Mouse (Mus musculus) layer of hippocampus, postnatal 36 days (tissue): ENCODE data around the gene Pgap3. TPM values are rescaled to one million over a fixed set of nuclear protein-coding genes. Genes with fewer than 3 reads are reported as not detected.

Source experiments
- DNase-seq, 2 experiments: peaks; one replicate each; pipeline ENCODE4 v3.0.0; 2022
- total RNA-seq, 2 experiments: library from RNA; stranded (reverse); gene quantifications; 2 replicates each; pipeline ENCODE4 v1.2.3; 2021

The Pgap3 gene
- total RNA-seq, 2 experiments from 2014 or later = 8.3 to 8.4 TPM

GRCm38 (mm10) chr11:98381651-98382050 lies 18.6 kb downstream of the Pgap3 start:
- no peak for DNase-seq

- no peak for DNase-seq
These were observed 20.2 kb downstream of the Pgap3 start for GRCm38 (mm10) chr11:98380106-98380505.

DNA sequence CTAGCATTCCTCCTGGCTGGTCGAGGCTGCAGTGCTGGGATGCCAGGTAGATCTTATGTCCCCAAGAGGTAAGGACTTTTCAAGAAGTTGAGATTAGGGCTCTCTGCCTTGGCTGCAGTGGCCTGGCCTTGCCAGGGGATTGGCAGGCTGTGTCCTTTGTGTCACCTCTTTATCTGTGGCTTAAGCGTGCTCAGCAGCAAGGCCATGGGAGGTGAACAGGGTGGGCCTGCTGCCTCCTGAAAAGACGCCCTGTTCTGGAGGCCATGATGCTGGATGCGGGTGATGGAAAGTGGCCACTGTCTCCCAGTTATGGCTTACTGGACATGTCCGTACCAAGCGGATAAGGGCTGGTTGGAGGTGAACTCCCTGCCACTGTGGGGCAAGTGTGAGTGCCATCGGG lies 20.9 kb downstream of the Pgap3 start:
- no peak for DNase-seq

- DNase-seq = no peak
These were observed 22.5 kb downstream of the Pgap3 start for GRCm38 (mm10) chr11:98377787-98378186.

DNA sequence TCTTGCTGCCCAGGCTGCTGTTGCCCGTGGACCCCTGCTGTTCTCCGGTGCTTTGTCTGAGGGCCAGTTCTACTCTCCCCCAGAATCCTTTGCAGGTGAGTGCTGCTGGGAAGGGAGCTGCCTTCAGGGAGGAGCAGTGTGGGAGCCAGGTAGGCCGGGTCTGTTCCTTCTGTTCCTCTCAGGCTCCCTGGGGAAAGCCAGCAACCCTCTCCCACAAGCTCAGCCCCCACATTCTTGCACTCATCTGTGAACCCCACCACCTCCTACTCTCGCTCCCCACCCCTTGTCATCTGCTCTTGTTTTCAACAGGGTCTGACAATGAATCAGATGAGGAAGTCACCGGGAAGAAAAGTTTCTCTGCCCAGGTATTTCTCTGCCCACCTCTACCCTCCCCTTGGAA lies 23.5 kb downstream of the Pgap3 start:
- DNase-seq = no peak

GRCm38 (mm10) chr11:98374266-98374665 lies 26.0 kb downstream of the Pgap3 start:
- no peak for DNase-seq

- no peak for DNase-seq
These were observed 27.0 kb downstream of the Pgap3 start for GRCm38 (mm10) chr11:98373244-98373643.

GRCm38 (mm10) chr11:98372406-98372805 lies 27.9 kb downstream of the Pgap3 start:
- DNase-seq = peak in 1 of 2 experiments; percentile 50

GRCm38 (mm10) chr11:98371556-98372240 lies 28.6 kb downstream of the Pgap3 start:
- DNase-seq = no peak

DNA sequence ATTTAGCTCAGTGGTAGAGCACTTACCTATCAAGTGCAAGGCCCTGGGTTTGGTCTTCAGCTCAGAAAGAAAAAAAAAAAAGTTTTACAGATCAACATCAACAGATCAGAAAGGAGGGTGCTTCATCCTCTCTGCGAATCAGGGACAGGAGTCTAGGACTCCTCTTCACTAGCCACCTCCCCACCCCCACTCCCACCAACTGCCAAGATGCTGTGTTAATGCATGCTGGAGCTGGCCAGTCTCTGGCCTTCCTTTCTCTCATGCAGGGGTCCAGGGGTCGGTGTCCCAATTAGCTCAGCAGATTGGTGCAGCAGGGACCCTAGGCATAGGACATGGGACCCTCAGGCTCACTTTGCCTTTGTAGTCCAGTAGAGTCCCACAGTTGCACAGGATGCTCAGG lies 29.7 kb downstream of the Pgap3 start:
- DNase-seq = no peak

GRCm38 (mm10) chr11:98369337-98369736 lies 31.0 kb downstream of the Pgap3 start:
- DNase-seq = no peak

GRCm38 (mm10) chr11:98367863-98368186 lies 32.5 kb downstream of the Pgap3 start:
- no peak for DNase-seq

DNA sequence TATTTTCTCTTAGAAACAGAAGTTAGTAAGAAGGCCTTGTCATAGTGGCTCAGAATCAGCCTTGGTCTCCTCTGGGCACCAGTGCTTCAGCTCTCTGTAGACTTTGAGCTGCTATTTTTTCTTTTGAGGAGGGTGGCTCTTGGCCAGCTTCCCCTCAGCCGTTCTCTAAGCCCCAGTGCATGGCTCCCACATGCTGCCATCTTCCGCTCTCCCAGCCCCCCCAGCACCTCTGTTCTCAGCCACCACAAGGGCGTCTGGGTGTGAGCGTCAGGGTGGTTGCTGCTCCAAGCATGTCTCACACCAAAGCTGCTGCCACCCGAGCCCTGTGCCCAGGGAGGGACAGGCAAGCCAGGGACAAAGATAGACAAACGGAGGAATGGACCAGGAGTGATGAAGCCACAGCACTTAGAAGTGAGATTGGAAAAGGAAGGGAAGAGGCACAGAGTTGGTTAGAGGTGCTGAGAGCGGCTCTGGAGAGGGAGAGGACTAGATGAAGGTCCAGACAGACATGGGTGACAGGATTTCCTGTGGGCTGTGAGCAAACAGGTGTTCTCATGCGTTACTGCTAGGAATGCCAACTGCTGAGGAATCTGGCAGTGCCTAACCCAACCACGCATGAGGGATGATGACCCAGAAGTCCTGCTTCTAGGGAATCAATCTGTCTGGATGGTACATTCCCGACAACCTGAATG lies 33.0 kb downstream of the Pgap3 start:
- DNase-seq = no peak

- DNase-seq = no peak
These were observed 34.0 kb downstream of the Pgap3 start for GRCm38 (mm10) chr11:98366290-98366689.

GRCm38 (mm10) chr11:98364410-98364809 lies 35.9 kb downstream of the Pgap3 start:
- no peak for DNase-seq

- DNase-seq = no peak
These were observed 36.5 kb downstream of the Pgap3 start for GRCm38 (mm10) chr11:98363817-98364216.

DNA sequence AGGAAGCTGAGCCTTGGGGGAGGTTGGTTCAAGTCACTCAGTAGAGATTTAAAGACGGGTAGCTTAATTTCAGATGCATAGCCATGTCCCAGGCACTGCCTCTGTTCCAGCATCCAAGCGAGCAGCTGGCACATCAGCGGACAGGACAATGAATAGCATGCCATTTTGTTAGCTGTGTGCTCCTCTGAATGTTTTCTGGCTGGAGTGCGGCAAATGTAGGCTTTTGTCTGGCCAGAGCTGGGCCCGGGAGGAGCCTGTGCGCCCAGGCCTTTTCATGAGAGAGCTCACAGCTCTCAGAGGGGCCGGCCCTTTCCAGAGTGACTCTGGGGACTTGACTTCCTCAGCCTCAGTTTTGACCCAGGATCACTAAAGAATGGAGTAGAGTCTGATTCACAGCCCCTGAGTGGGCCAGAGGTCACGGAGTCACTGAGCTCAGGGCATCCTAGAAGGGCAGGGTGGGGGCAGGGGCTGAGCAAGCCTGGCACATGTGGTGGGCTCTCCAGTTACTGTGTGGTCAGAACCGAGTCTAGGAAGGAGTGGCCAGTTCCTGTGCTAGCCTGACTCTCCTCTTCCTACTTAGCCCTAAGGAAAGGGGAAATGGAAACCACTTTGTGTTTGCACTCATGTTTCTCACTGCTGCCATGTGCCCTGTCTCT lies 39.3 kb downstream of the Pgap3 start:
- no peak for DNase-seq

GRCm38 (mm10) chr11:98358161-98359083 lies 41.9 kb downstream of the Pgap3 start, which contains the start of gene Stard3:
TSS of gene Stard3 (plus strand) at chr11:98358368.
- peak; percentile 75 to 79 for DNase-seq

- DNase-seq = no peak
These were observed 42.7 kb downstream of the Pgap3 start for GRCm38 (mm10) chr11:98357396-98358160.

- no peak for DNase-seq
These were observed 43.5 kb downstream of the Pgap3 start for GRCm38 (mm10) chr11:98356625-98357394.

DNA sequence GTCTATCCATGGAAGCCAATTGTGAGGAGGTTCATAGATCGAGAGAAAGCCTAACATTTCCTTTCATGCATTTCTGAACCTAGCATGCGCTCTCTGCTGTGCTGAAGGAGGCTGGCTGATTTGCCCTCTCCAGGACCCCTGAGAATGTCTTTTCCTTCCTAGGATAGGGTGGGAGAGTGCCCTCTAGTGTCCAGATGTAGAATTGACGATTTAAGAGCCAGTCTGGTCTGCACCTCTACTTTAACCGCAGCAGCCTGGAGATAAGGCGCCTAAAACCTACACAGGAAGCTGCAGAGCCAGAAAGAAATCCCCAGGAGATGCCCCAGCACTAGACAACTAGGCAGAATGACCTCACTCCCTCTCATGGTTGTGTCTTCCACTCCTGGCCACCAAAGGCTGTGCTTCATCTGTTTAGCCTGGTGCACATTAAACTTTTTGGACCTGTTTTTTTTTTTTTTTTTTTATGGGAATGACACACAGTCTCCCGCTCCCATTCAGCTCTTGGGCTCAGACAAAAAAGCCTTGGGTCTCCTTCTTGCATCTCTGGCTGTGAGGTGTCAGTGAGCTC lies 44.5 kb downstream of the Pgap3 start:
- no peak for DNase-seq
